Mouse (Mus musculus) layer of hippocampus, adult 8-10 months (tissue): Measurements from ENCODE around the gene I830077J02Rik. TPM values are rescaled to one million over a fixed set of nuclear protein-coding genes. Genes with fewer than 3 reads are reported as not detected.
"Not testable (repeated sequence)": the region's sequence is repeated elsewhere in the genome, so short reads cannot be mapped to it uniquely, and the experiment has no call there.

Experiments used
- DNase-seq, 2 experiments: peaks; one replicate each; pipeline ENCODE4 v3.0.0; 2022; ENCODE audit warnings: low spot score in 2 of 2
- total RNA-seq, 4 experiments: library from RNA; stranded (reverse); gene quantifications; 2 replicates each; pipeline ENCODE4 v1.2.4; 2022

The I830077J02Rik gene
- total RNA-seq: 1 to 10 TPM in 3 of 4 experiments, under 1 TPM in 1; 0.47 to 2.4 (median 1.5) TPM

DNA sequence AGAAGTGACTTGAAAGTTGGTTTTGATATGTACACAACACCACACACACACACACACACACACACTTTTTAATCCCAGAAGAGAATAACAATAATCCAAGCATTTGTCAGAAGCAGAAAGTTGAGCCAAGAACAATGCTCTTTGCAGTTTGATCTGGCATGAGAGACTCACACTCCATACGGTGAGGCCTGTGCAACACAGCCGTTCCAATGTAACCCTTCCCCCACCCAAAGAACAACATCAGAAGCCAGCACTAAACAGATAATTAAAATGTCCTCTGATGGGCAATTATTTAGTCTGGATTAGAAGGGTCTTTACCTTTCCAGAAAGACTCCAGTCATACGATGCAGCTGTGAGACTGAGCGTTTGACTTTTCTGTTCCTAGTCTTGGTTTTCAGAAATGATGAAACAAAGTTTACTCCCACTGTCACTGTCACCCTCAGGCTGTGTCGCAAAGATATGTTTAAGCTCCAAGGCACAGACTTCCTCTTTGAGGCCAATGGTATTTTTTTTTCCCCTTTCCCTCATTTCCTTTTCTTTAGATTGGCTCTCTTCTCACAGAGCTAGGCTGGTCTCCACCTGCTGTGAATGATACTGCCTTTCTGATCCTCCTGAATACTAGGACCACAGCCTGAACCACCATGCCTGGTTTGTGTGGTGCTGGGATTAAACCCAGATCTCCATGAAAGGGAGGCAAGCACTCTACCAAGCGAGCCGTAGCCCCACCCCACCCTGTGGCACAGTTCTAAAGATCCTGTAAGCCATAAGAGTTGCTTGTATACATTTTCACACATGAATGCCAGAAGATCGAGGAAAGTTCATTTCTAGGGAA is at the start of gene I830077J02Rik:
I830077J02Rik (minus strand) TSS at position 425 of the 832 bp plus-strand sequence.
- DNase-seq: no peak

DNA sequence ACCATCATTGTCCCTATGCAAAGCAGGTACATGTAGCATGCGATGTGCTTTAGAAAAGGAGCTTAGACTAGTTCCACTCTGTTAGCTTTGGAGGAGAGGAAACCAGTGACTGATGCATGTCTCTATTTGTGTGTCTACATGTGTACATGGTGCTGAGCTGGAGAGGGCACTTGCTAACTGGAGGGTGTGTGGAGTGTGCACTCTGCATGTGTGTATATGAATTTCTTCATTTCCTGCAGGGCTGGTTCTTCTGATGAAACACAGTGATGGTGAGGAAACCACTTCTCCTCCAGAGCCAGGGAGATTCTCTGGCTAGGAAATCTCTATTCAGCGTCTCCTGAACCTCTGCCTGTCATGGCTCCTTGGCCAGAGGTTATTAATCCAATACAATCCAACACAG is 41.7 kb upstream of the I830077J02Rik start:
- no peak for DNase-seq

- DNase-seq: no peak
Measured at GRCm38 (mm10) chr3:105973411-105973810, 40.9 kb upstream of the I830077J02Rik start, which contains the start of gene Ovgp1. Ovgp1 (plus strand) TSS chr3:105973711.

- no peak for DNase-seq
Measured at GRCm38 (mm10) chr3:105971831-105972446, 39.5 kb upstream of the I830077J02Rik start.

DNA sequence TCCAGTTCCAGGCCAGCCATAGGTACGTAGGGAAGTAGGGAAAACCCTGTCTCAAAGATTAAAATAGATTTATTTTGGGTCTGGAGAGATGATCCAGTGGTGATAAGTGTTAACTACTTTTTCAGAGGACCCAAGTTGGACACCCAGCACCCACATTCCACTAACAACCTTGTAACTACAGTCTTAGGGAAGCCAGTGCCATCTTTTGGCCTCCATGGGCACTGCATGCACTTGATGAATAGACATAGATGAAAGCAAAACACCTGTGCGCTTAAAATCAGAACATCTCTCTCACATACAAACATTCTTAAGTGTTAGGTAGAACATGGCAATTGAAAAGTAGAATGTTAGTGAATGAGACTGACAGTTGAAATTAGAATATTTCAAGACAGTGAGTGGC is 28.2 kb upstream of the I830077J02Rik start:
- DNase-seq: no peak

DNA sequence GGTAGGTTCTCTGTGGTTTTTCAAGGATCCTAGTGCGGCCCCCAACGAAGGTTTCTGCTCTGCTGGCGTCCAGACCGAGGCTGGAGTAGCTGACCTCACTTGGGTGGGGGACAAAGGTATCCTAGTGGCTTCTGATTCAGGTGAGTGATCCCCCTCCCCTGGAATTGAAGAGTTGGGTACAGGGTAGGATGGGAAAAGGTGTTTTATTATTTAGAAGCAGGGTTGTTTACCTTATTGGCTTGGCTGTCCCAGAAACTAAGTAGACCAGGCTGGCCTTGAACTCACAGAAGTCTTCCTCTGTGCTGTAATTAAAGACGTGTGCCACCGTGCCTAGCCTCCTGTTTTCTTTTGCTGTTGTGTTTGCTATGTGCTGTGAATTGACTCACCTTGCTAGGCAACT is 27.5 kb upstream of the I830077J02Rik start, which contains the start of gene Atp5f1:
Atp5f1 (minus strand) TSS at position 101 of the 400 bp plus-strand sequence.
- no peak for DNase-seq

- DNase-seq: peak in 1 of 2 experiments; percentile 23
Measured at GRCm38 (mm10) chr3:105959585-105959984, 27.1 kb upstream of the I830077J02Rik start.

DNA sequence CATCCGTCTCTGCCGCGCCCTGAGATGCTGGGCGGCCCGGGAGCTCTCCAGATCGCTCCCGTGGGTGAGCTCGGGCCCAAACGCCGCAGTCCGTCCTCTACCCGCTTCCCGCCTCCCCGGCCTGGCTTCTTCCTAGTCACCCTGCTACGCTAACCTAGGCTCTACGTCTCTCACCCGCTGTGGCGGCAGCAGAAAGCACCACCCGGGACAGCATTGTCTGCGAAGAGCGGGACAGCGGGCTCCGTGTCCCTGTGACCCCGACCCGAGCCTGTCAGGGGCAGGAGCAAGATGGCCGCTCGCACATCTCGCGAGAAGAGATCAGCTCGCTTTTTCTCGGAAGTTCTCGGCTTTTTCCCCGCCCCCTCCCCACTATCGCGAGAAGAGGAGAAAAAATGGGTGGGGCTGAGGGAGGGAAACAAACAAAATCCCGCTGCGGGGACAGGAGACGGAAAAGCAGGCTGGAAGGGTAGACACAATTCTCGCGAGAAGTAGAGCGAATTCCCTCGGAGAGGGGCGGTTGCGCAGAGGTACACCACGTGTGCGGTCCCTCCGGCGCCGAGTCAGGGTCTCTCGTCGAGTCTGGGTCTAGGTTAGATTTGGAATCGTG is 26.6 kb upstream of the I830077J02Rik start, which contains the start of gene Wdr77:
Wdr77 (plus strand) TSS at position 396 of the 607 bp plus-strand sequence.
- DNase-seq: peak; percentile 95 to 96

GRCm38 (mm10) chr3:105958204-105958603 is 25.7 kb upstream of the I830077J02Rik start:
- DNase-seq: no peak

DNA sequence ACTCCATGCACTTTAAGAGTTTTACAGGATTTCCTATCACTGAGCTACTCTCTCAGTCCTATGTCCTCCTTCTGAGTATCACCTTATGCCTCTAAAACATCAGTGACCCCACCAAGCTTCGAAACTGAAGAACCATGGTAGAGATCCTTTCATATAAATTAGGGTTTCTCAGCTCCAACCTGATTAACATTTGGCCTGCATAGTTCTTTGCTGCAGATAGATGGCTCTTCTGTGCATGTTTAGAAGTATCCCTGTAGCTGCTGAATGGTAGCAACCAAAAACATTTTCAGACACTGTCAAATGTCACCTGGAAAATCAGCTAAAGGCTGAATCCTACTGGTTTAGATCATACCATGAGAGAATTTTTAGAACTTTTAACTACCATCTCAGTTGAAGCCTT is 24.8 kb upstream of the I830077J02Rik start:
- no peak for DNase-seq

DNA sequence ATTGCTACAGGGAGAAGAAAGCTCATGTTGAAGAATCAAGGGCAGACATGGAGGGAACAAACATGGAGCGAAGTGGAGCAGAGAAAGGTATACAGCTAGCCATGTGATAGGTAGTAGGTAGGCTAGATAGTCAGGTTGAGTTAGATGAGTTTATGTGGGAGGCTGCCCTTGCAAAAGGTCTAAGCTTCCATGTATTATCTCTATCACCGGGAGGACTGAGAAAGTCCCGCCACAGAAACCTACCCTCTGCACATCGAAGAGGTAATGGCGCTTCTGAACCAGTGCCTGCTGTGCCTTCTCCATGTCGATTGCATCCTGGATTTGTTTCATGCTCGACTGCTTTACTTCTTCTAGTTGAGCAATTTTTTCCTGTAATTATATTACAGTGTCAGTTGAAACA is 18.9 kb upstream of the I830077J02Rik start:
- no peak for DNase-seq

DNA sequence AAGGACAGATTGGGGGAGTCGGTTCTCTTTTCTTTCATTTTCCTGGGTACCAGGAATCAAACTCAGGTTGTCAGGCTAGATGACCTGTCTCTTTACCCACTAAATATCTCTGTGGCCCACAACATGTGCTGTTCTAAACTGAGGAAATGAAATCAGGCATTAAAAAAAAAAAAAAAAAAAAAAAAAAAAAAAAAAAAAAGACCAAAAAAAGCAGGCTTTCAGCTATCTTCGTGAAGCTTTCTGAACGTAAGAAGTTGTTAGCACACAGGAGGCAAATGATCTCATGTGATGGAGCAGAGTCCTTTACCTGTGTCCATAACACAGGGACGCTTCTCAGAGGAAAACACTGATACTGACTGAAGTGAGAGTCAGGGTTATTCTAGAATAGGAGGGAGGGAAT is 3.6 kb upstream of the I830077J02Rik start:
- no peak for DNase-seq

DNA sequence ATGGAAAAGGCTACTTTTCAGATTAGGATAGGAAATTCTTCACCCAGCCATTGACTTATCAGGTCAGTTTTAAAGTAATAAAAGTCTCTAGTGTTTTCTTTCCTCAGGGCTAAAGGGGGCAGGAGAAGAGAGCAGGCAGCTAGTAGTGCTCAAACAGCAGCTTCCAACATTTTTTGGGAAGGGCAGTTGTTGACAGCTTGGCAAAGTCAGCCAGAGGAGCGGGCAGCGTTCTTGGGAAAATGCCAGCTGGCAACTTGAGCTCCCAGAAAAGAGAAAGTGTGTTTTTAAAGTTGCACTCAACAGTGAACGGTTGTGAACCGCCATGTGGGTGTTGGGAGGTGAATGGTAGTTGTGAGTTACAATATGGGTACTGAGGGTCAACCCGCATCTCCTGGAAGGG is 2.6 kb upstream of the I830077J02Rik start:
- no peak for DNase-seq

GRCm38 (mm10) chr3:105933926-105934325 is 1.5 kb upstream of the I830077J02Rik start:
- DNase-seq: no peak

GRCm38 (mm10) chr3:105931095-105931494 is 1.4 kb downstream of the I830077J02Rik start:
- no peak for DNase-seq

DNA sequence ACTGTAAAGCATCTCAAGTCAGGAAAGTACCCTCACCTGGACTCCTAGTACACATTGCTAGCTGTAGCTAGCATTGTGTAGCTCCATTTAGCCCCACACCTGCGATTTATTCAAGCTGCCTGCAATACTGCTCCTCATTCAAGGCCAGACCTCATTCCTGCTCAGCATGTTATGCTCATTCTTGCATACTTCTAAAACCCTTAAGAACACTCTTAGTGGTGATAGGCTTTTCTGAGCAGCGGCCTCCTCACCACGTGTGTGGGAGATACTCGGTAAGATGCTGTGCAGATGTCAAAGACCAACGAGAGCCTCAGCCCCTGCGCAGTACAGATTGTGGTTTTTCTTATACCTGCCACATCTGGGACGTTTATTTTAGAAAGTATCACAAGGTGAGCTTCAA is 2.6 kb downstream of the I830077J02Rik start:
- DNase-seq: no peak

DNA sequence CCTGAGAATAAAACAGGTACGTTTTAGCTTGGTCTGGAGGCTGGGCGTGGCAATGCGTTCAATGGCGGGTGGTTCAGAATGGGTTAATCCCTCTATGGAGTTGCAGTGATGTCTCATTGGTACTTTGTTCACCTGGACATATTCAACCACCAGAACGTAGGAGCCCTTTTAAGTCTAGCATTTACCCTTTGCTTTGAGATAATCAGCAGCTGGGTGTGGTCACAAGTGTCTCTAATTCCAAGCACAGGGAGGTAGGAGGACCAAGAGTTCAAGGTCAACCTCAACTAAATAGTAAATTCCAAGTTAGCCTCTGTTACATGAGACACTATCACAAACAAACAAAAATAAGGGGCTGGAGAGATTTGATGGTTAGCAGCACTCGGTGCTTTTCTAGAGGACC is 3.7 kb downstream of the I830077J02Rik start:
- DNase-seq: no peak

DNA sequence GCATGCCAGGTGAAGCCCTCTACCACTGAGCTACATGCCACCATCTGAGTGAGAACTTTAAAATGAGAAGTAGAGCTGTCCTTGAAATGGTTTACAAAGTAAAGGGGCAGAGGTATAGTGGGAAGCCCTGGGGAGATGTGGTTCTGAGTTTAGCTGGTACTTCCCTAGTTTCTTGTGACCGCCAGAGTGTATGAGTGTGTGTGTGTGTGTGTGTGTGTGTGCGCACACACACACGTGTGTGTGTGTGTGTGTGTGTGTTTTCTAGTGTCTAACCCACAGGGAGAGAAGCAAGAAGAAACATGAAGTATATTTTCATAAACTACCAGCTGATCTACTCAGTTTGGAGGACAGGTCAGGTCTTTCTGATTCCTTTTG is 4.3 kb downstream of the I830077J02Rik start:
- no peak for DNase-seq

- no peak for DNase-seq
Measured at GRCm38 (mm10) chr3:105927561-105928194, 4.8 kb downstream of the I830077J02Rik start.

GRCm38 (mm10) chr3:105924616-105925015 is 7.8 kb downstream of the I830077J02Rik start:
- DNase-seq: no peak

DNA sequence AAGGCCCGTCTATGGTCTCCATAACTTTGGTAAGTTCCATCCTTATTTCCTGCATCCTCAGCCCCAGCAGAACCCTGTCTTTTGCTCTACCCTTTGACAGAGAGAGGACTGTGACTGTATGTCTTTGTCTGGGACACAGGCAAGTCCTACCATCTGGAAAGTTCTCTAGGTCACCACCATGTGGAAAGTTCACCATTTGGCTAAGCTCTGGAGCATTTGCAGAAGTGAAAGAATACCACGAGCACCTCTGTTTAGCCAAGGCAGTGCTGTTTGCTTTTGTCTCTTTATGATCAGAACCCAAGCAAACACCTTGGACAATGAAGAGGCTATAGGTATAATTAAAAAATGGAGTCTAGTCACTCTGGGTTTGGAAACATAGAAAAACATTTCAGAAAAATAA is 10.5 kb downstream of the I830077J02Rik start:
- DNase-seq: no peak

DNA sequence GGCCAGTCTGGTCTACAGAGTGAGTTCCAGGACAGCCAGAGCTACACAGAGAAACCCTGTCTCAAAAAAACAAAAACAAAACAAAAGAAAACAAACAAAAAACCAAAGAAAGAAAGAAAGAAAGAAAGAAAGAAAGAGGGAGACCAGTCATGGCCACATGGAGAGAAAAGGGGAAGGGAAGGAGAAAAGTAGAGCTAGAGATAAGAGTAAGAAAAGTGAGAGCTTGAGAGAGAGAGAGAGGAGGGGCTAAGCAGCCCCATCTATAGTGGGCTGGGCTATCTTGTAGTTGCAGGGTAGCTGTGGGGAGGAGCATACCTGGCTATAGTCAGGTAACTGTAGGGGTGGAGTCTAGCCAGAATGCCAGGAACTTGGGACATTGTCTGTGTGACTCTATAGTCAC is 11.7 kb downstream of the I830077J02Rik start:
- not testable (repeated sequence) for DNase-seq
